In genomic region chr17:29484431-29484830, GRCm38 (mm10) we compare ENCODE assay signal across 33 mouse cellular contexts. TPM values are rescaled to one million over a fixed set of nuclear protein-coding genes. Genes with fewer than 3 reads are reported as not detected.
DNase-seq lines count a peak whose midpoint lies in the region; ATAC-seq and TF ChIP-seq lines count a peak whose summit lies in the region.
"Had no signal": no experiment of that assay in that cellular context is flagged by ENCODE, and none has a peak within 500 bp of the region (broad histone marks: within the 10 kb centered on the region; RNA-seq: fewer than 3 reads in every experiment).

No protein-coding gene starts in this region.

- H3K4me3 ChIP-seq in kidney, postnatal 0 days (replicated peaks; ENCODE audit: low read depth, low read length) = no peak overlapping the region
- peak overlapping the region; percentile 44; the same call in 1 of the 2 replicates for H3K4me3 ChIP-seq in testis, adult 2 months (ENCODE audit: control insufficient read depth, low read depth, low read length)
- H3K4me3 ChIP-seq: embryonic facial prominence, embryonic 13.5 days; forebrain, embryonic 10.5 days; forebrain, embryonic 15.5 days; gastrocnemius, adult 2 months; heart, embryonic 13.5 days; hindbrain, embryonic 10.5 days; hindbrain, embryonic 15.5 days; limb, embryonic 10.5 days; limb, embryonic 15.5 days; midbrain, embryonic 15.5 days had no signal

- TF ChIP-seq CTCF in kidney, postnatal 0 days (IDR thresholded peaks at IDR 0.05; ENCODE audit: low read depth) = peak; percentile 14; the same call in 1 of the 2 replicates
- no peak for TF ChIP-seq CTCF in testis, adult 2 months (IDR thresholded peaks at IDR 0.05; ENCODE audit: control insufficient read depth, insufficient read depth, insufficient replicate concordance, low read depth, low read length)

- no peak overlapping the region for H3K4me2 ChIP-seq in kidney, postnatal 0 days (ENCODE audit: low read length)
- H3K4me2 ChIP-seq: embryonic facial prominence, embryonic 13.5 days; forebrain, embryonic 15.5 days; heart, embryonic 13.5 days; hindbrain, embryonic 15.5 days; limb, embryonic 15.5 days; midbrain, embryonic 15.5 days had no signal

- H3K4me1 ChIP-seq in kidney, postnatal 0 days (replicated peaks; ENCODE audit: insufficient read depth, low read length) = no peaks in the 10 kb centered on the region
- peaks cover 7% of the 10 kb centered on the region for H3K4me1 ChIP-seq in testis, adult 2 months (ENCODE audit: control insufficient read depth, insufficient read depth, low read length)
- H3K4me1 ChIP-seq: limb, embryonic 15.5 days had no signal

- H3K9me3 ChIP-seq in kidney, postnatal 0 days (replicated peaks; ENCODE audit: low read length) = no peaks in the 10 kb centered on the region
- H3K9me3 ChIP-seq: forebrain, embryonic 15.5 days; heart, embryonic 13.5 days; hindbrain, embryonic 15.5 days; limb, embryonic 10.5 days; midbrain, embryonic 15.5 days had no signal

- TF ChIP-seq POLR2A in testis, adult 2 months (IDR thresholded peaks at IDR 0.05; ENCODE audit: control insufficient read depth, low read depth, low read length) = no peak

- H3K27ac ChIP-seq in kidney, postnatal 0 days = no peak overlapping the region
- no peak overlapping the region for H3K27ac ChIP-seq in testis, adult 2 months (ENCODE audit: control insufficient read depth, insufficient read depth, low read depth, low read length)
- H3K27ac ChIP-seq: embryonic facial prominence, embryonic 13.5 days; forebrain, embryonic 10.5 days; forebrain, embryonic 15.5 days; gastrocnemius, adult 2 months; heart, embryonic 13.5 days; hindbrain, embryonic 10.5 days; hindbrain, embryonic 15.5 days; limb, embryonic 10.5 days; limb, embryonic 15.5 days; midbrain, embryonic 15.5 days had no signal

- 97% methylated on average over 2 of the region's 2 CpGs for WGBS in kidney, postnatal 0 days

- no peaks in the 10 kb centered on the region for H3K36me3 ChIP-seq in kidney, postnatal 0 days (ENCODE audit: insufficient read depth, low read length)
- no peaks in the 10 kb centered on the region for H3K36me3 ChIP-seq in testis, adult 2 months (ENCODE audit: control insufficient read depth, insufficient read depth, low read length)
- H3K36me3 ChIP-seq: embryonic facial prominence, embryonic 13.5 days; forebrain, embryonic 15.5 days; heart, embryonic 13.5 days; hindbrain, embryonic 10.5 days; hindbrain, embryonic 15.5 days; limb, embryonic 10.5 days; limb, embryonic 15.5 days; midbrain, embryonic 15.5 days had no signal

- no peak for ATAC-seq in kidney, postnatal 0 days (replicated peaks; ENCODE audit: low FRiP score, low read depth)
- ATAC-seq: forebrain, embryonic 15.5 days; inflammation-experienced regulatory T-cells, adult 6 months; midbrain, embryonic 15.5 days had no signal

- H3K9ac ChIP-seq in kidney, postnatal 0 days (ENCODE audit: low read depth, low read length) = no peak overlapping the region
- H3K9ac ChIP-seq: embryonic facial prominence, embryonic 13.5 days; forebrain, embryonic 15.5 days; heart, embryonic 13.5 days; hindbrain, embryonic 15.5 days; limb, embryonic 15.5 days; midbrain, embryonic 15.5 days had no signal

- no peaks in the 10 kb centered on the region for H3K27me3 ChIP-seq in kidney, postnatal 0 days (ENCODE audit: insufficient read depth, low read length)
- H3K27me3 ChIP-seq in testis, adult 2 months (ENCODE audit: control insufficient read depth, insufficient read depth, low read length) = no peaks in the 10 kb centered on the region
- H3K27me3 ChIP-seq: embryonic facial prominence, embryonic 13.5 days; forebrain, embryonic 15.5 days; heart, embryonic 13.5 days; hindbrain, embryonic 15.5 days; limb, embryonic 15.5 days; midbrain, embryonic 15.5 days had no signal

- no peak for DNase-seq in kidney, postnatal 0 days (ENCODE audit: low spot score)
- no peak for DNase-seq in kidney, postnatal 25 days
- no peak for DNase-seq in testis, postnatal 10 days (ENCODE audit: low spot score)
- DNase-seq in R1 (ENCODE audit: low read depth, low spot score) = peak; percentile 77
- no peak for DNase-seq in kidney, postnatal 10 days
- no peak for DNase-seq in lung, postnatal 25 days (ENCODE audit: low spot score)
- DNase-seq: adrenal gland, postnatal 10 days; B cell, adult 2 months; cerebellum, adult 8-10 months; cerebellum, postnatal 25 days; gastrocnemius, adult 2 months; gastrocnemius, postnatal 36 days; heart, adult 18-20 months; heart, postnatal 14 days; kidney, adult 2 months; layer of hippocampus, adult 9-11 months; lung, adult 2 months; lung, postnatal 10 days; right cerebral cortex, postnatal 25 days; spleen, adult 18-20 months; thymus, adult 2 months; thymus, postnatal 36 days had no signal

RNA-seq across cellular contexts. Expression of gene Pim1, which starts 6.1 kb away (rescaled TPM):
- 21.3 and 21.6 TPM in 2 replicates for polyA plus RNA-seq in kidney, postnatal 0 days (2015; fragmentation: Nextera tagmentation; extraction: Ambion mirVana)
- polyA plus RNA-seq in testis, adult 2 months (2012; rRNA removed) = 87.2 and 99.7 TPM in 2 replicates
